Mouse (Mus musculus) bone marrow macrophage, adult 2 months (primary cell): ENCODE data around the gene Ly6g.
"Not testable (repeated sequence)": the region's sequence is repeated elsewhere in the genome, so short reads cannot be mapped to it uniquely, and the experiment has no call there.

Experiments used
- CTCF ChIP-seq: IDR thresholded peaks from 2 replicates; pipeline ENCODE4 v1.5.1; 2012; ENCODE audit warnings: low read depth, mild to moderate bottlenecking, low read length, moderate library complexity
- POLR2A ChIP-seq: IDR thresholded peaks from 2 replicates; pipeline ENCODE4 v1.6.1; 2012; ENCODE audit warnings: mild to moderate bottlenecking, low read depth, low read length, borderline replicate concordance

GRCm38 (mm10) chr15:75111861-75112630 is 43.0 kb upstream of the Ly6g start, which contains the start of gene Ly6c2:
- TF ChIP-seq CTCF, POLR2A: not testable (repeated sequence)
